Mouse (Mus musculus) hindbrain, postnatal 0 days (tissue): Measurements from ENCODE around the gene Tdrd12. TPM values are rescaled to one million over a fixed set of nuclear protein-coding genes. Genes with fewer than 3 reads are reported as not detected.

Experiments used
- ATAC-seq: fragments of 200-750 bp; cut with Nextera tagmentation; 2 replicates; pipeline ENCODE4 v1.8.0; 2017; ENCODE audit warnings: mild to moderate bottlenecking, moderate TSS enrichment, moderate library complexity
- DNase-seq: peaks from one replicate; pipeline ENCODE4 v3.0.0-alpha.2; 2015; ENCODE audit warnings: low spot score
- H3K27ac ChIP-seq: fragments of 300-500 bp; sonication (generic); 2 replicates; pipeline ENCODE4 v1.5.1; 2014; ENCODE audit warnings: mild to moderate bottlenecking
- H3K27me3 ChIP-seq: fragments of 300-500 bp; sonication (generic); 2 replicates; pipeline ENCODE4 v1.6.1; 2014; ENCODE audit warnings: low read length, mixed read lengths; ENCODE audit not compliant: insufficient read depth
- H3K36me3 ChIP-seq: fragments of 300-500 bp; sonication (generic); 2 replicates; pipeline ENCODE4 v1.6.1; 2014; ENCODE audit warnings: low read length, mixed read lengths; ENCODE audit not compliant: insufficient read depth
- H3K4me1 ChIP-seq: fragments of 300-500 bp; sonication (generic); 2 replicates; pipeline ENCODE4 v1.6.1; 2014; ENCODE audit warnings: antibody characterized with exemption, low read length, mixed read lengths; ENCODE audit not compliant: insufficient read depth
- H3K4me2 ChIP-seq: fragments of 300-500 bp; sonication (generic); 2 replicates; pipeline ENCODE4 v1.6.1; 2014; ENCODE audit warnings: low read depth, mild to moderate bottlenecking, low read length, moderate library complexity, mixed read lengths
- H3K4me3 ChIP-seq: fragments of 300-500 bp; sonication (generic); 2 replicates; pipeline ENCODE4 v1.5.1; 2014; ENCODE audit warnings: low read length
- H3K9ac ChIP-seq: fragments of 300-500 bp; sonication (generic); replicated peaks from 2 replicates; pipeline ENCODE4 v1.6.1; 2014; ENCODE audit warnings: mild to moderate bottlenecking, low read length, moderate library complexity, mixed read lengths
- H3K9me3 ChIP-seq: fragments of 300-500 bp; sonication (generic); 2 replicates; pipeline ENCODE4 v1.6.1; 2016; ENCODE audit warnings: low read length, mixed read lengths
- CTCF ChIP-seq: IDR thresholded peaks from 2 replicates; pipeline ENCODE4 v1.5.1; 2016; ENCODE audit warnings: antibody characterized with exemption, control low read depth, low read depth
- WGBS: fragments of 180-500 bp; shearing (Covaris S2); extraction: QIAGEN DNeasy Blood & Tissue Kit; methylation state at CpG from one replicate; pipeline ENCODE4 v1.1.7; 2014; 5-methylcytosine and 5-hydroxymethylcytosine counted together
- polyA plus RNA-seq: library from polyadenylated mRNA; unstranded; fragments of >200 nt; fragmentation: Nextera tagmentation; extraction: Ambion mirVana; gene quantifications from 2 replicates; pipeline ENCODE4 v1.2.1, GENCODE M21; 2015
- total RNA-seq: library from RNA; depleted of rRNA; stranded (reverse); fragments of >200 nt; gene quantifications from 2 replicates; pipeline ENCODE4 v1.2.3, GENCODE M21; 2014

Tdrd12 gene
- total and polyA plus RNA-seq, 2 experiments from 2014 or later: 0.68 to 1.2 TPM

DNA sequence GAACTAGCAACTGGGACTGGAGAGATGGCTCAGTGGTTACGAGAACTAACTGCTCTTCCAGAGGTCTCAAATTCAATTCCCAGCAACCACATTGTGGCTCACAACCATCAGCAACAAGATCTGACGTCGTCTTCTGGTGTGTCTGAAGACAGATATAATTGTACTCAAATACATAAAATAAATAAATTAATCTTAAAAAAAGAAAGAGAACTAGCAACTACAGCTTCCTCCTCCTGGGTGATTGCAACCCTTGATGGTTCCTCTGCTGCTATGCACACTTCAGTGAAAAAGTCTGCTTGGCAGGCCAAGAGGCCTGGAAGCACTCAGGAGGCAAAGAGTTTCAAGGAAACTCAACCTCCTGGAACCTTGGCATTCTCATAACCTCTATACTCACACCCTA lies 7.5 kb downstream of the Tdrd12 start:
- no peaks in the 10 kb centered on the region for H3K36me3 ChIP-seq
- H3K4me2 ChIP-seq: no peak overlapping the region
- ATAC-seq (no peak), DNase-seq (no peak)
- no peak overlapping the region for H3K4me3 ChIP-seq
- no peaks in the 10 kb centered on the region for H3K9me3 ChIP-seq
- WGBS: 76% methylated on average over 3 of the region's 3 CpGs
- TF ChIP-seq CTCF: no peak
- no peaks in the 10 kb centered on the region for H3K4me1 ChIP-seq
- no peak overlapping the region for H3K27ac ChIP-seq
- no peak overlapping the region for H3K9ac ChIP-seq
- H3K27me3 ChIP-seq: no peaks in the 10 kb centered on the region

- Histone ChIP-seq H3K4me2 (no peak overlapping the region), H3K36me3 (no peaks in the 10 kb centered on the region), H3K4me3 (no peak overlapping the region), H3K27ac (no peak overlapping the region), H3K9me3 (no peaks in the 10 kb centered on the region), H3K27me3 (no peaks in the 10 kb centered on the region), H3K9ac (no peak overlapping the region), H3K4me1 (no peaks in the 10 kb centered on the region)
- ATAC-seq: no peak
- no peak for TF ChIP-seq CTCF
- no peak for DNase-seq
- WGBS: 90% methylated on average over 2 of the region's 2 CpGs
Observed at GRCm38 (mm10) chr7:35526795-35527194, 10.8 kb downstream of the Tdrd12 start.

DNA sequence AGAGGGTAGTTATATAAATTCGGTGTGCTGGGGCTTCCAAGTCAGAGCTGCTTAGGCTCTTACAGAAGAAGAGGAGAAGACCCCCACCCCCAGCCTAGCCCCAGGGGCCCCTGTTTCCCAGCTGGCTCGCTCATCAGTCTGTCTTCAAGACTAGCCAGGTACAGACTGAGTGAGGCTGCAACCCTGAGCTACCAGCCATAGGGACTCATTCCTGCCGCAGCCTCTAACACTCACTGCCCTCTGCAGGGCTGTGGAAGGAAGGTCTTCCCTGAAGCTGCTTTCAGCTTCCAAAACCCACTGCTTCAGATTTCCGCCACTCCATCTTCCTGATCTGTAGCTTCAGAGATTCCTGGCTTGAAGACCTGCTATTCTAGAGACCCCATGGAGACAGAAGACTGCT lies 35.5 kb downstream of the Tdrd12 start:
- no peaks in the 10 kb centered on the region for H3K4me1 ChIP-seq
- no peaks in the 10 kb centered on the region for H3K9me3 ChIP-seq
- no peak overlapping the region for H3K4me3 ChIP-seq
- H3K4me2 ChIP-seq: no peak overlapping the region
- DNase-seq: peak; percentile 70
- no peaks in the 10 kb centered on the region for H3K36me3 ChIP-seq
- TF ChIP-seq CTCF: peak; percentile 69
- H3K27me3 ChIP-seq: no peaks in the 10 kb centered on the region
- ATAC-seq: peak; percentile 70; the same call in 1 of the 2 replicates
- WGBS: 20% methylated on average over 4 of the region's 4 CpGs
- no peak overlapping the region for H3K27ac ChIP-seq
- H3K9ac ChIP-seq: no peak overlapping the region

GRCm38 (mm10) chr7:35497516-35497915 lies 40.0 kb downstream of the Tdrd12 start:
- Histone ChIP-seq H3K9me3 (no peaks in the 10 kb centered on the region), H3K27me3 (no peaks in the 10 kb centered on the region), H3K4me2 (no peak overlapping the region), H3K9ac (no peak overlapping the region), H3K4me3 (no peak overlapping the region), H3K27ac (no peak overlapping the region), H3K4me1 (no peaks in the 10 kb centered on the region), H3K36me3 (no peaks in the 10 kb centered on the region)
- ATAC-seq (no peak), DNase-seq (no peak)
- 89% methylated on average over 2 of the region's 2 CpGs for WGBS
- TF ChIP-seq CTCF: no peak

DNA sequence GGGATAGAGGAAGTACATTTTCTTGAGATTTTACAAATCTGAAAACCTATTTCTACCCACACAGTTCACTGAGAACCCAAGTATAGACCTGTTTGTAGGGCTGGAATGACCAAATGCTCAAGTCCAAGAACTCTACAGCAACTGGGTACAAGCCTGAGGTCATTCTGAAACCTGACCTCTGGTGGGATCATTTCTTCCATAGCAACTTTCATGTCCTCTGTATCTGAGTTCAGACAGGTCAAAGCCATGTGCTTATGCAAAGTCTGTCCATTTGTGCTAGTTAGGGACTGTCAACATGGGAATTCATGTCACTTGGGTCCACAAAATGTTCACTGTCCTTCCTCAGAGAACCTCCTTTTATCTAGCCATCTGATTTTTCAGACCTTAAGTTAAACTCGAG lies 46.5 kb downstream of the Tdrd12 start:
- Histone ChIP-seq H3K36me3 (no peaks in the 10 kb centered on the region), H3K27me3 (no peaks in the 10 kb centered on the region), H3K27ac (no peak overlapping the region), H3K4me3 (no peak overlapping the region), H3K9ac (no peak overlapping the region), H3K9me3 (no peaks in the 10 kb centered on the region), H3K4me2 (no peak overlapping the region), H3K4me1 (no peaks in the 10 kb centered on the region)
- TF ChIP-seq CTCF: no peak
- WGBS: 89% methylated on average over 1 of the region's 1 CpGs
- DNase-seq (no peak), ATAC-seq (no peak)

- no peak overlapping the region for H3K4me2 ChIP-seq
- H3K27ac ChIP-seq: no peak overlapping the region
- H3K9ac ChIP-seq: no peak overlapping the region
- no peak overlapping the region for H3K4me3 ChIP-seq
- H3K27me3 ChIP-seq: no peaks in the 10 kb centered on the region
- H3K36me3 ChIP-seq: no peaks in the 10 kb centered on the region
- TF ChIP-seq CTCF: no peak
- DNase-seq: no peak
- H3K4me1 ChIP-seq: no peaks in the 10 kb centered on the region
- H3K9me3 ChIP-seq: no peaks in the 10 kb centered on the region
- ATAC-seq: no peak
- WGBS: 94% methylated on average over 2 of the region's 2 CpGs
Observed at GRCm38 (mm10) chr7:35490186-35490585, 47.4 kb downstream of the Tdrd12 start.

DNA sequence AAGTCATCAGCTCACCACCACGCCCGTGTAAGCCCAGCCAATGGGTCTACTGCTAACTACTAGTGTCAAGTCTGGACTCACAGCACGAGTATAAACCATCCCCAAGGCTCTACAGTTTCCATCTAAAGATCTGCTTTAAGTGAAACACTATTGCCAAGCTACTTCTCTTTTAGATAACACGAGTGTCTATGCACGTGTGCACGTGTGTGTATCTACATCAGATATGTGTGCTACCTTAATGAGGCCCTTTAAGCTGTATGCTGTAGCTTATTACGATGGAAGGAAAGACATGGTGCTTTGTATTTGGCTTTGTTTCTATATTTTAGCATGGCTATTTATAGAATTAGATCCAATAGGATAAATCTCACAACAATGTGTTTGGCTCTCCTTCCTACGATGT lies 51.0 kb downstream of the Tdrd12 start:
- Histone ChIP-seq H3K27ac (no peak overlapping the region), H3K4me2 (no peak overlapping the region), H3K9ac (no peak overlapping the region), H3K9me3 (no peaks in the 10 kb centered on the region), H3K4me1 (no peaks in the 10 kb centered on the region), H3K4me3 (no peak overlapping the region), H3K36me3 (no peaks in the 10 kb centered on the region), H3K27me3 (no peaks in the 10 kb centered on the region)
- 88% methylated on average over 8 of the region's 8 CpGs for WGBS
- ATAC-seq (no peak), DNase-seq (no peak)
- TF ChIP-seq CTCF: no peak

DNA sequence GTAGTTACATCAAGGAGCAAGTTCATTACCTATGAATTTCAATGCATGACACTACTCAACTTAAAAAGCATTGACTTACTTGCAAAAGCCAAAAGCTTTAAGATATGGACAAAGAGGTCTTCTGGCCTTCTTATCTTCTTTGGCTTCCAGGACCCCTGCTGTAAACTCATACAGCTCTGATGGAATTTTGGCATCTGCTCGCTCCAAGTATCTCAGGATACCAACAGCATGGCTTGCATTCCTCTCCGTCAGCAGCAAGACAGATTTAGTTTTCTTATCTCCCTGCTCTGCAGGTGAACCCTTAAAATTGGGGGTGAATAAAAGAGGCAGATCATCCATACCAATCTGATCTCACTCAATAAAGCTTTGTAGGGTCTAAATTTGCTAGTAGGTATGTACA lies 52.4 kb downstream of the Tdrd12 start:
- Histone ChIP-seq H3K4me3 (no peak overlapping the region), H3K4me1 (no peaks in the 10 kb centered on the region), H3K9me3 (no peaks in the 10 kb centered on the region), H3K27ac (no peak overlapping the region), H3K9ac (no peak overlapping the region), H3K4me2 (no peak overlapping the region), H3K36me3 (no peaks in the 10 kb centered on the region), H3K27me3 (no peaks in the 10 kb centered on the region)
- TF ChIP-seq CTCF: no peak
- ATAC-seq (no peak), DNase-seq (no peak)
- WGBS: 62% methylated on average over 2 of the region's 2 CpGs
